Comparison of ENCODE assay signal across 8 mouse cellular contexts in the genomic region with DNA sequence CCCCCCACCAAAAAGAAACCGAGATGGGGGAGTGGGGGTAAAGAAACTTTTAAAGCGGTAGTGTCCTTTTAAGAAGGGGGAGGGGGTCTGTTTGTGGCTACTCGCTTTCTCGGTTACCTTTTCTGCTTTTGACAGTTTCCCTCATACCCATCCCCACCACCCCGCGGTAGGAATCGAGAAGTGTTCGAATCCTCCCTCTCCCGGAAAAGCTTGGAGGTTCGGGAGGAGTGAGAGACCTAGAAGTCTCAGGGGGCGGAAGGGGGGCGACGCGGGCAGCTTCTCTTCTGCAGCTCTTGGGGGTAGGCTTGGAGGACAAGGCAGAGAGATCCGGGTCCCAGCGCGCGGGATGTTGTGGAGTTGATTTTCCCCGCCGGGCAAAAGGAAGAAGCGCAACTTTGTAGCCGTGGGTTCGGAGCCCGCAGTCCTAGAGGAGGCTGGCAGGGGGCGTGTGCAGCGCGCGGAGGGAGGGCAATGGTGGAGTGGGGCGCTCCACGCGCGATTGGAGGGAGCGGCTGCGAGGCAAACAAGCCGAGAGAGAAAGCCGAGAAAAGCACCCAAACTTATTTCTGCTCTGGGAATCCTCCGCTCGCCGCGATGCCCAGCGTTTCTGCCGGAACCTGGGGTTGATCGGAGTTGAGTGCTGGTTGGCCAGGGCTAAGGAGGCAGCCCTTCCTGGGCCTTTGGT. TPM values are rescaled to one million over a fixed set of nuclear protein-coding genes. Genes with fewer than 3 reads are reported as not detected.
A peak's percentile ranks its signal among the peaks of the same experiment; 100 is the strongest.
DNase-seq lines count a peak whose midpoint lies in the region; ATAC-seq lines count a peak whose summit lies in the region.

No protein-coding gene starts in this region.

- peak; percentile 44 to 54 for DNase-seq in adrenal gland, adult 18-20 months (ENCODE audit: low spot score in 2 of 2)
- DNase-seq in cerebellum, postnatal 14 days: peak; percentile 63 to 66
- DNase-seq in frontal cortex, postnatal 36 days (ENCODE audit: low spot score in 2 of 2): peak; percentile 31 to 40
- peak; percentile 43 to 54 for DNase-seq in left cerebral cortex, adult 18-20 months (ENCODE audit: low spot score in 2 of 2)
- DNase-seq in lung, postnatal 4 days: peak; percentile 28 to 41
- peak; percentile 8 for DNase-seq in skeletal muscle tissue, adult 2 months (ENCODE audit: low read depth, low spot score)
- DNase-seq in B cell, adult 2 months: no peak

- H3K9ac ChIP-seq in hindbrain, embryonic 15.5 days: peak overlapping the region; percentile 88

- no peaks in the 10 kb centered on the region for H3K9me3 ChIP-seq in hindbrain, embryonic 15.5 days

- H3K4me3 ChIP-seq in hindbrain, embryonic 15.5 days: peak overlapping the region; percentile 98

- 1% methylated on average over 43 of the region's 43 CpGs for WGBS in hindbrain, embryonic 15.5 days

- peak overlapping the region; percentile 98 for H3K27ac ChIP-seq in hindbrain, embryonic 15.5 days (replicated peaks)

- H3K27me3 ChIP-seq in hindbrain, embryonic 15.5 days: no peaks in the 10 kb centered on the region

- peak; percentile 49 for ATAC-seq in hindbrain, embryonic 15.5 days (ENCODE audit: low FRiP score, low read depth)

- H3K4me2 ChIP-seq in hindbrain, embryonic 15.5 days: peak overlapping the region; percentile 97

- no peaks in the 10 kb centered on the region for H3K36me3 ChIP-seq in hindbrain, embryonic 15.5 days

- peaks cover 33% of the 10 kb centered on the region for H3K4me1 ChIP-seq in hindbrain, embryonic 15.5 days (replicated peaks)

RNA-seq across cellular contexts. Expression of a gene that starts 0.9 kb away (rescaled TPM):
- total RNA-seq in adrenal gland, adult 18-20 months (2021): 10 to 100 TPM; 36.7 to 99.2 TPM
- polyA plus RNA-seq in hindbrain, embryonic 15.5 days (2015; fragmentation: Nextera tagmentation; extraction: Ambion mirVana): 33.2 and 48.5 TPM in 2 replicates
- 10 to 100 TPM; 66.0 to 72.4 TPM for total RNA-seq in left cerebral cortex, adult 18-20 months (2021)

Comparison
In these comparisons a context has a peak if more than half of its experiments do, and no peak if none do; other contexts are left out.
1. DNase-seq: peak in adrenal gland, adult 18-20 months (2 of 2), cerebellum, postnatal 14 days (2 of 2), frontal cortex, postnatal 36 days (2 of 2), left cerebral cortex, adult 18-20 months (2 of 2), lung, postnatal 4 days (2 of 2) and skeletal muscle tissue, adult 2 months (single experiment); none in B cell, adult 2 months (0 of 2).